Mouse (Mus musculus): ENCODE data around the gene Apex1. TPM values are rescaled to one million over a fixed set of nuclear protein-coding genes. Genes with fewer than 3 reads are reported as not detected.
"Not testable (repeated sequence)": the region's sequence is repeated elsewhere in the genome, so short reads cannot be mapped to it uniquely, and the experiment has no call there.

Gene Apex1
- polyA plus RNA-seq, 1 experiment from 2014 or later, result 179 TPM

- not testable (repeated sequence) for H3K4me2 ChIP-seq; H3K27ac ChIP-seq; H3K4me3 ChIP-seq (replicated peaks); H3K4me1 ChIP-seq; H3K9ac ChIP-seq; H3K9me3 ChIP-seq; H3K36me3 ChIP-seq; ATAC-seq (ENCODE audit: insufficient read depth, low FRiP score, low read depth); H3K27me3 ChIP-seq (replicated peaks)
- 84% methylated on average over 6 of the region's 6 CpGs for WGBS
Observed at GRCm38 (mm10) chr14:50956724-50957123, 32.0 kb downstream of the Apex1 start.

- not testable (repeated sequence) for ATAC-seq (ENCODE audit: insufficient read depth, low FRiP score, low read depth); H3K9ac ChIP-seq; H3K4me2 ChIP-seq; H3K4me1 ChIP-seq; H3K27me3 ChIP-seq (replicated peaks); H3K27ac ChIP-seq; H3K36me3 ChIP-seq; H3K9me3 ChIP-seq; H3K4me3 ChIP-seq (replicated peaks)
- 56% methylated on average over 3 of the region's 3 CpGs for WGBS
Observed at GRCm38 (mm10) chr14:50957146-50957545, 32.4 kb downstream of the Apex1 start.

GRCm38 (mm10) chr14:50958289-50958995 is 33.7 kb downstream of the Apex1 start:
- not testable (repeated sequence) for H3K4me3 ChIP-seq (replicated peaks); H3K27ac ChIP-seq; H3K4me1 ChIP-seq; H3K36me3 ChIP-seq; H3K9ac ChIP-seq; H3K4me2 ChIP-seq; H3K27me3 ChIP-seq (replicated peaks); H3K9me3 ChIP-seq
- peak; percentile 36; the same call in 1 of the 2 replicates for ATAC-seq (ENCODE audit: insufficient read depth, low FRiP score, low read depth)
- 88% methylated on average over 5 of the region's 5 CpGs for WGBS

- no peak overlapping the region for H3K4me2 ChIP-seq
- H3K4me1 ChIP-seq, result no peaks in the 10 kb centered on the region
- ATAC-seq (ENCODE audit: insufficient read depth, low FRiP score, low read depth), result no peak
- H3K27me3 ChIP-seq (replicated peaks), result no peaks in the 10 kb centered on the region
- no peak overlapping the region for H3K4me3 ChIP-seq (replicated peaks)
- no peaks in the 10 kb centered on the region for H3K36me3 ChIP-seq
- H3K9ac ChIP-seq, result no peak overlapping the region
- no peaks in the 10 kb centered on the region for H3K9me3 ChIP-seq
- H3K27ac ChIP-seq, result no peak overlapping the region
- WGBS, result 84% methylated on average over 5 of the region's 5 CpGs
Observed at GRCm38 (mm10) chr14:50968216-50968980, 43.6 kb downstream of the Apex1 start.

- no peaks in the 10 kb centered on the region for H3K4me1 ChIP-seq
- H3K4me3 ChIP-seq (replicated peaks), result no peak overlapping the region
- no peaks in the 10 kb centered on the region for H3K9me3 ChIP-seq
- no peak for ATAC-seq (ENCODE audit: insufficient read depth, low FRiP score, low read depth)
- H3K4me2 ChIP-seq, result no peak overlapping the region
- 36% methylated on average over 1 of the region's 1 CpGs for WGBS
- H3K27ac ChIP-seq, result no peak overlapping the region
- H3K27me3 ChIP-seq (replicated peaks), result no peaks in the 10 kb centered on the region
- H3K9ac ChIP-seq, result no peak overlapping the region
- no peaks in the 10 kb centered on the region for H3K36me3 ChIP-seq
Observed at GRCm38 (mm10) chr14:50969041-50969440, 44.3 kb downstream of the Apex1 start.

- 36% methylated on average over 12 of the region's 12 CpGs for WGBS
- no peak for ATAC-seq (ENCODE audit: insufficient read depth, low FRiP score, low read depth)
- Histone ChIP-seq H3K36me3 (no peaks in the 10 kb centered on the region), H3K4me1 (no peaks in the 10 kb centered on the region), H3K27ac (no peak overlapping the region), H3K9me3 (no peaks in the 10 kb centered on the region), H3K27me3 (replicated peaks) (no peaks in the 10 kb centered on the region), H3K4me3 (replicated peaks) (no peak overlapping the region), H3K4me2 (no peak overlapping the region), H3K9ac (no peak overlapping the region)
Observed at GRCm38 (mm10) chr14:50969558-50970544, 45.1 kb downstream of the Apex1 start.

GRCm38 (mm10) chr14:50970822-50971221 is 46.1 kb downstream of the Apex1 start:
- WGBS, result 71% methylated on average over 1 of the region's 1 CpGs
- H3K4me1 ChIP-seq, result no peaks in the 10 kb centered on the region
- H3K9me3 ChIP-seq, result no peaks in the 10 kb centered on the region
- no peak overlapping the region for H3K4me2 ChIP-seq
- no peak overlapping the region for H3K27ac ChIP-seq
- H3K9ac ChIP-seq, result no peak overlapping the region
- no peaks in the 10 kb centered on the region for H3K27me3 ChIP-seq (replicated peaks)
- no peak overlapping the region for H3K4me3 ChIP-seq (replicated peaks)
- ATAC-seq (ENCODE audit: insufficient read depth, low FRiP score, low read depth), result no peak
- H3K36me3 ChIP-seq, result no peaks in the 10 kb centered on the region

- not testable (repeated sequence) for ATAC-seq (ENCODE audit: insufficient read depth, low FRiP score, low read depth); H3K4me1 ChIP-seq; H3K4me3 ChIP-seq (replicated peaks); H3K9ac ChIP-seq; H3K27ac ChIP-seq; H3K4me2 ChIP-seq; H3K9me3 ChIP-seq; H3K36me3 ChIP-seq; H3K27me3 ChIP-seq (replicated peaks)
- 87% methylated on average over 5 of the region's 5 CpGs for WGBS
Observed at GRCm38 (mm10) chr14:50973054-50973453, 48.3 kb downstream of the Apex1 start.

GRCm38 (mm10) chr14:50973700-50974099 is 48.9 kb downstream of the Apex1 start:
- Histone ChIP-seq H3K36me3 (no peaks in the 10 kb centered on the region), H3K27ac (no peak overlapping the region), H3K4me3 (replicated peaks) (no peak overlapping the region), H3K4me2 (no peak overlapping the region), H3K9me3 (no peaks in the 10 kb centered on the region), H3K4me1 (no peaks in the 10 kb centered on the region), H3K27me3 (replicated peaks) (no peaks in the 10 kb centered on the region), H3K9ac (no peak overlapping the region)
- no peak for ATAC-seq (ENCODE audit: insufficient read depth, low FRiP score, low read depth)
- 42% methylated on average over 4 of the region's 4 CpGs for WGBS

- Histone ChIP-seq H3K4me2 (no peak overlapping the region), H3K27ac (no peak overlapping the region), H3K36me3 (no peaks in the 10 kb centered on the region), H3K27me3 (replicated peaks) (no peaks in the 10 kb centered on the region), H3K9me3 (no peaks in the 10 kb centered on the region), H3K9ac (no peak overlapping the region), H3K4me1 (no peaks in the 10 kb centered on the region), H3K4me3 (replicated peaks) (no peak overlapping the region)
- WGBS, result 67% methylated on average over 5 of the region's 5 CpGs
- ATAC-seq (ENCODE audit: insufficient read depth, low FRiP score, low read depth), result no peak
Observed at GRCm38 (mm10) chr14:50975001-50975400, 50.2 kb downstream of the Apex1 start.

- H3K9me3 ChIP-seq, result no peaks in the 10 kb centered on the region
- no peak overlapping the region for H3K4me2 ChIP-seq
- no peak overlapping the region for H3K4me3 ChIP-seq (replicated peaks)
- no peak for ATAC-seq (ENCODE audit: insufficient read depth, low FRiP score, low read depth)
- WGBS, result 34% methylated on average over 9 of the region's 9 CpGs
- no peak overlapping the region for H3K27ac ChIP-seq
- H3K36me3 ChIP-seq, result no peaks in the 10 kb centered on the region
- H3K27me3 ChIP-seq (replicated peaks), result no peaks in the 10 kb centered on the region
- no peaks in the 10 kb centered on the region for H3K4me1 ChIP-seq
- H3K9ac ChIP-seq, result no peak overlapping the region
Observed at GRCm38 (mm10) chr14:50976674-50977073, 51.9 kb downstream of the Apex1 start.
